Mouse (Mus musculus) liver, adult 2 months (tissue): ENCODE data around the gene Gm21852.
"Not testable (repeated sequence)": the region's sequence is repeated elsewhere in the genome, so short reads cannot be mapped to it uniquely, and the experiment has no call there.

ENCODE experiments used
- CTCF ChIP-seq: fragments of 200-500 bp; IDR thresholded peaks from 2 replicates; pipeline ENCODE4 v1.5.1; 2011; ENCODE audit warnings: low read depth, low read length, control low read depth
- POLR2A ChIP-seq: fragments of 200-500 bp; IDR thresholded peaks from 2 replicates; pipeline ENCODE4 v1.6.1; 2011; ENCODE audit warnings: low read length, control low read depth; ENCODE audit not compliant: insufficient read depth; ENCODE audit errors: extremely low read depth

- not testable (repeated sequence) for TF ChIP-seq CTCF, POLR2A
Measured at GRCm38 (mm10) chrY:40651896-40652295, at the start of gene Gm21852.
